Mouse (Mus musculus) T-helper 2 cell (primary cell): ENCODE measurements around the gene Tm2d1.
"Not testable (repeated sequence)": the region's sequence is repeated elsewhere in the genome, so short reads cannot be mapped to it uniquely, and the experiment has no call there.

Source experiments
- in situ Hi-C: fragments of 300-600 bp; cut with MboI, MseI; formaldehyde crosslinking; loops from one replicate; pipeline ENCODE4 v1.15.1; 2025; ENCODE audit warnings: high pct_unique_total_duplicates

Gene Tm2d1

GRCm38 (mm10) chr4:98382716-98383424 is at the start of gene Tm2d1:
Gene Tm2d1, minus strand, starts transcription at chr4:98383306.
- in situ Hi-C loops = no loop called here

DNA sequence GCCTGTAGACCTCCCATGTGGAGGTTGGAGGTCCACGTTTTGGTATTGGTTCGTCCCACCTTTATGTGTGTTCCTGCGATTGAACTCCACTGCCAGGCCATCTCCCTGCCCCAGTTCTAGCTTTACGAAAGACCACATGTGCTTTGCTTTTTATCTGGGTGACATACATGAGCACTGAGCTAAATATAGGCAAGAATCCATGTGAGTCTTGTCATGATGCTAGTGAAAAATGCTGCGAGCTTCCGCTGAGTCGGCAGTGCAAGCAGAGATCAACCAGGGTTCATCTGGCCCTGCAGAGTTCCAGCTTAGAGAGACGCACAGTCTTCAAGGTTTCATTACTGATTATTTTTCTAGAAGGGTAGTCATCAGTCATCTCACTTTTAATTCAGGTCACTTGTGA is 45.3 kb upstream of the Tm2d1 start:
- in situ Hi-C loops = no loop called here

GRCm38 (mm10) chr4:98415150-98415549 is 32.0 kb upstream of the Tm2d1 start:
- in situ Hi-C loops = not testable (repeated sequence)

DNA sequence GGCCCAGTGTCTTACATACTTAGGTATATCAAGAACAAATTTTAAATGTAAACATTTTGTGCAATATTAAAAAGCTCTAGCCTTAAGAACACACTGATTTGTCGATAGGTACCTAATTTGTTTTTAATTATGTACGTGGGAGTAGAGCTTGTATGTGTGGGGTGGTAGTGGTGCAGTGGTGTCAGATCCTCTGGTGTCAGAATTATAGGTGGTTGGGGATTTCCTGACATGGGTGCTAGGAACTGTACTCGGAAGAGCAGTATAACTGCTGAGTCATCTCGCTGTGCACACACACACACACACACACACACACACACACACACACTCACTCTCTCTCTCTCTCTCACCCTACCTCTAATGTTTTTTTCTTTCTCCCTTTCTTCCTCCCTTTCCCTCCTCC is 25.3 kb upstream of the Tm2d1 start:
- in situ Hi-C loops = no loop called here

DNA sequence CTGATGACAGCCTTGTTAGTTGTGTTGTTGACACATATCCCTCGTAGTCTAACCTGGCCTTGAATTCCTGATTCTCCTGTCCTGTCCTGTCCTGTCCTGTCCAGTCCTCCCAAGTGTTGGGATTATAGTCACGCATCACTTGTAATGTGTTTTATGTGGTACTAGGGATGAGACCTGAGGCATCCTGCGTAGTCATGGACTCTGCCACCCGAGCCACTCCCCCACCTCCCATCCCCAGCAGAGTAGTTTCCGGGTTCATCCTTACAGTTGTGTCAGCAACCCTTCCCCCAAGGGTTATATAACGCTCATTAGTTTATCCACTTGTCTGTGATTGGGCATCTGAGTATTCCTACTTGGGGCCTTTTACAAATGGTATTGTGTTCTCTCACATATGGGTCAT is 21.3 kb upstream of the Tm2d1 start:
- in situ Hi-C loops = no loop called here

DNA sequence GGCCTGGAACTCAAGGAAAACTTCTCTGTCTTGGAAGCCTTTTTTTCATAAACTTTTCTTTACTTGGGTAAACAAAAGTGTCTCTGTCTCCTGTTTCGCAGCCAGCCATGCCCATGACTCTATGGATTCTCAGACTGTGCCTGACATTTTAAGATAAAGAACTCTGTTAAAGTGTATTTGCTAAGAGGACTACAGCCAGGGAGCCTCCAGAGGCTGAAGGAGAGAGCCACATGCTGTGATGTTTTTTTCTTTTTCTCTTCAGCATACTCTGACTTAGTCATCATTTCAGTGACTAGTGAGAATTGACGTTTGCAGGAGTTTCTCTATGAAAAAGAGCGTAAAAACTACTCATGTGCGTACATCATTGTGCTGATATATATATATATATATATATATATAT is 20.4 kb upstream of the Tm2d1 start:
- in situ Hi-C loops = no loop called here

DNA sequence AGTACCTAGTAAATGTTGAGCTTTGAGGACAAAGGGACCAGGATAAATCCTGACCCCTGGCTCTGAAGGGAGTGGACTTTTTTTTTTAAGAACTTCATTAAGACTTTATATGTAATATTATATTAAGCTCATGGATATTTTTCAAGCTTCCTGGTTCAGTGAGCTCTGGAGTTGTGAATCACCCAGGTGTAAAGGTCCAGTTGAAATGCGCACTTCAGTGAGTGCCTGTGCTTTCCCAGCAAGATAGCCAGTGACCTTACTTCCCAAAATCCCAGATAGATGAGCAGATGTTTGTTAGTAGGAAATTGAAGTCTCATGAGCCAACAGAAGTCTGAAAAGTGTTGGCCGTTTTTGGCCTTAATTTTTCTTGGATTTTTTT is 18.5 kb upstream of the Tm2d1 start:
- in situ Hi-C loops = no loop called here

DNA sequence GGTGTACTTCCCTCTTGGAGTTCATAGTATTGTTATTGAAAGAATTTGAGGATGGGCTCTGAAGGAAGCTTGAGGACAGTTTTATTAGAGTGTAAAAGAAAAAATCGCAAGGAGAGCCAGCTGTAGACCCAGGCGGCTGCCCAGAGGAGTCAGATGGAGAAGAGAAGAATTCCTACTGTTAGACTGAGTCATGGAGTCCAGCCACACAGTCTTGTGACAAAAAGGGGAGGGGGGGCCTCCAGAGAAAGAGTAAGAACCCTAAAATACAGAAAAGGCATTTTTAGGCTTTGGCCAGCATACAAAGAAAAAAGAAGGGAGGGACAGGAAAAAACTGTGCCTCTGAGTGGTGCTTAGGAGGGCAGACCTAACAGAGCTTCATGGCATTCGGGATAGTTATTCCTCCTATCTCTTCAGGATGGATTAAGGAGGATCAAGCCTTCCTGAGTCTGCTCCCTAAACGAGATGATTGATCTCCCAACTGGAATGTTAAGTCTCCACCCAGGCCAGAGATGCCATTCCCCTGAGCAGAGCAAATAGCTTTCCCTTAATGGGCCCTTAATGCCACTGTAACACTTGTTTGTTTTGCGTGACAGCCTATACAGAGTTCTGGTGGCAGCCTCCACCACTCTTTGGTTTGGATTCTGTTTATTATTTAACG is 17.9 kb upstream of the Tm2d1 start:
- in situ Hi-C loops = no loop called here

- in situ Hi-C loops = no loop called here
These were observed 12.8 kb upstream of the Tm2d1 start, which contains the start of gene Patj for GRCm38 (mm10) chr4:98395690-98396437. Gene Patj, plus strand, starts transcription at chr4:98395785.

DNA sequence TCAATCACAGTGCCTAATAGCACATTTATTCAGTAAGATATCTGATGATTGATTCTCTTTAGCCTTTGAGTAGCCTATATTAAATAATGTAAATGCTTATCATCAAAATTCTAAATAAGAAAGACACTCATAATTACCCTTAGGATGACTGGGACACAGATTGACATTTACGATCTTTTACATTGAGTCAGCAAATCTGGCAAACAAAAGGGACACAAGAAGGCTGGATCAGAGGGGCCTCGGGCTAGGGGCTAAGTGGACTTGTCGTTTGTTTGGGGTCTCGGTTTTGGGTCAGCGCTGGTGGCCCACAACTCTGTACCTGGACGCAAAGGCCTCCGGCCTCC is 12.2 kb upstream of the Tm2d1 start:
- in situ Hi-C loops = no loop called here

DNA sequence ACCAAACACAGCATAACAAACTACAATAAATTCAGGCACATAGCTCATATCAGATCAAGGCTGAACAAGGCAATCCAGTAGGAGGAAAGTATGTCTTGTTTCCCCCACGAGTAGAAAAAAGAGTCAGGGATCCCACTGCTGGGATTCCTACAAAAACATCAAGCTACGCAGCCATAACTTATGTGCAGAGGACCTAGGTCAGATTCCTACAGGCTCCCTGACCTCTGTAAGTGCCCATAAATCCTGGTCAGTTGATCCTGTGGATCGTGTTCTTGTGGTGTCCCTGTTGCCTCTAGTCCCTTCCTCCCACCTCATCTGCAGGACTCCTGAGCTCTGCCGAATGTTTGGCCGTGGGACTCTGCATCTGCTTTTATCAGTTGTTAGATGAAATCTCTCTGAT is 1.9 kb upstream of the Tm2d1 start:
- in situ Hi-C loops = no loop called here

GRCm38 (mm10) chr4:98376943-98377342 is 6.2 kb downstream of the Tm2d1 start:
- in situ Hi-C loops = no loop called here

- in situ Hi-C loops = no loop called here
These were observed 7.7 kb downstream of the Tm2d1 start for GRCm38 (mm10) chr4:98375401-98375800.

DNA sequence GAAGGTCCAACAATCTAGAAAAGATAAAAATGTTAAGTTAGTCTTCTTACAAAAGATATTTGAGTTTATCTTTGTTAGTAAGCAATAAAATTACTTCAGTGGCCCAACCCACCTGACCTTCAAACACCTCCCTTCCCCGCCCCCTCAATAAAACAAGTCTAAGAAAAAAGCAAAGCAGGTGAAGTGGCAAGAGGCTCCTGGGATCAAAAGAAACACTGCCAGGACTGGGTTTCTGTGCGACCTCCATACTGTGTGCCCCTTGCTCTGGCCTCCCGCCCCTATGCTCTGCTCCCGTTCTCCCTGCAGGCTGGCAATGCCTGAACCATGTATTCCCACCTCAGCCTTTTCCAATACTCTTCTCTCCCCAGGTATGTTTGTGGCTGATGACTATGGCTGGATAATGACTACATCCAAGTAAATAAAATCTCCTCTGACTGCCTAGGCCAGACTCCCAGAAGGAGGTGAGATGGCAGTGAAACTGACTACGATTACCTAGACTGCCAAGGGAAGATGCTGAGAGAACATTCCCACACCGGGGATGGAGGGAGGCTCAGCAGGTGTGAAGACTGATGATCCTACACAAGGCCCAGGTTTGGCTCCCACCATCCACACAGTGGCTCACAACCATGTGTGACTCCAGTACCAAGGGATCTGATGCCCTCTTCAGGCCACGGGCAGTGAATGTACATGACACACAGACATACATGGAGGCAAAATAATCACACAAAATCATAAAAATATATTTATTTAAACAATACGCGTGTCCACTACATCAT is 24.9 kb downstream of the Tm2d1 start:
- in situ Hi-C loops = no loop called here

DNA sequence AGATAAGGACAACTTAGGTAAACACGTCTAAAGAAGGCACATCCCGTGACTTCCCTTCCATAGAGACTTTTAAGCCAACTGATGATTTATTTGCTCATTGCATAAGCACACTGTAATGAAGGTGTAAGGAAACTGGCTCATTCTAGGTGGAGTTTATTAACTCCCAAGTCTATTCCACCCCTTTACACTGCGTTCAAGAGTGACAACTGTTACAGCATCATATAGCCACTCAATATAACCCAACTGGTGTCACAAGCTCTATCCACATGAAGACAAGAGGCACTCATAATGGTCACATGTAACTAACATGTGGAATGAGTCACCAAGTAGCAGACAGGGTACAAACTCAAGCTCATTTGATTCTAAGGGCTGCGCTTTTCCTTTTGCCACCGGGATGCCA is 34.5 kb downstream of the Tm2d1 start:
- in situ Hi-C loops = loop anchor here (25.0 kb wide), 1 partner anchor 339 kb away; no protein-coding TSS in a partner anchor

GRCm38 (mm10) chr4:98345783-98346182 is 37.3 kb downstream of the Tm2d1 start:
- in situ Hi-C loops = loop anchor here (25.0 kb wide), 1 partner anchor 342 kb away; no protein-coding TSS in a partner anchor

GRCm38 (mm10) chr4:98339992-98340564 is 43.0 kb downstream of the Tm2d1 start:
- in situ Hi-C loops = loop anchor here (25.0 kb wide), 1 partner anchor 347 kb away; no protein-coding TSS in a partner anchor

- in situ Hi-C loops = loop anchor here (25.0 kb wide), 1 partner anchor 348 kb away; no protein-coding TSS in a partner anchor
These were observed 44.2 kb downstream of the Tm2d1 start for GRCm38 (mm10) chr4:98338636-98339630.

- in situ Hi-C loops = loop anchor here (25.0 kb wide), 1 partner anchor 350 kb away; no protein-coding TSS in a partner anchor
These were observed 45.9 kb downstream of the Tm2d1 start for GRCm38 (mm10) chr4:98337197-98337596.

DNA sequence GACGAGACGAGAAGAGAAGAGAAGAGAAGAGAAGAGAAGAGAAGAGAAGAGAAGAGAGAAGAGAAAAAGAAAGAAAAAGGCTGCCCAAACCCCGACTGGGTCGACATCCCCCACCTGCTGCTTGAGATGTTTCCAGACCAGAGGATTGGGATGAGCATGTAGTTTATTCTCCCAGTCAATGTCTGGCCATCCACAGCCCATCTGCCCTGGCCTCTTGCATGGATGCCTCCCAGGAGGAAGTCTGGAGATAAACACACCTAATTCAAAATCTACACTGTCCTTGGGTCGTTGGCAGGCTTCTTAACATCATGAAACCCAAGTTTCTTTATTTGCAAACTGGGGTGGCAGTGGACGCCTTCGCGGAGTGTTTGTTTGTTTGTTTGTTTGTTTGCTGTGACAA is 47.4 kb downstream of the Tm2d1 start:
- in situ Hi-C loops = loop anchor here (25.0 kb wide), 1 partner anchor 352 kb away; no protein-coding TSS in a partner anchor
